Mouse (Mus musculus) midbrain, embryonic 13.5 days (tissue): ENCODE measurements around the gene Ptov1. TPM values are rescaled to one million over a fixed set of nuclear protein-coding genes. Genes with fewer than 3 reads are reported as not detected.
A peak's percentile ranks its signal among the peaks of the same experiment; 100 is the strongest.
"Not testable (repeated sequence)": the region's sequence is repeated elsewhere in the genome, so short reads cannot be mapped to it uniquely, and the experiment has no call there.

Experiments
- ATAC-seq: fragments of 200-750 bp; cut with Nextera tagmentation; 2 replicates; pipeline ENCODE4 v1.8.0; 2017; ENCODE audit warnings: mild to moderate bottlenecking, moderate TSS enrichment, moderate library complexity
- H3K27ac ChIP-seq: fragments of 300-500 bp; sonication (generic); 2 replicates; pipeline ENCODE4 v1.5.1; 2015; ENCODE audit warnings: inconsistent platforms, mild to moderate bottlenecking, moderate library complexity
- H3K27me3 ChIP-seq: fragments of 300-500 bp; sonication (generic); 2 replicates; pipeline ENCODE4 v1.6.1; 2015; ENCODE audit warnings: mild to moderate bottlenecking, inconsistent platforms
- H3K36me3 ChIP-seq: fragments of 300-500 bp; sonication (generic); 2 replicates; pipeline ENCODE4 v1.6.1; 2015; ENCODE audit warnings: mild to moderate bottlenecking, inconsistent platforms
- H3K4me1 ChIP-seq: fragments of 300-500 bp; sonication (generic); replicated peaks from 2 replicates; pipeline ENCODE4 v1.6.1; 2015; ENCODE audit warnings: inconsistent platforms
- H3K4me2 ChIP-seq: fragments of 300-500 bp; sonication (generic); replicated peaks from 2 replicates; pipeline ENCODE4 v1.6.1; 2015; ENCODE audit warnings: moderate library complexity, mild to moderate bottlenecking, inconsistent platforms
- H3K4me3 ChIP-seq: fragments of 300-500 bp; sonication (generic); replicated peaks from 2 replicates; pipeline ENCODE4 v1.5.1; 2015; ENCODE audit warnings: mild to moderate bottlenecking, inconsistent platforms
- H3K9ac ChIP-seq: fragments of 300-500 bp; sonication (generic); replicated peaks from 2 replicates; pipeline ENCODE4 v1.6.1; 2015; ENCODE audit warnings: mild to moderate bottlenecking, inconsistent platforms
- H3K9me3 ChIP-seq: fragments of 300-500 bp; sonication (generic); 2 replicates; pipeline ENCODE4 v1.6.1; 2016; ENCODE audit warnings: mild to moderate bottlenecking, inconsistent platforms
- WGBS: fragments of 180-500 bp; shearing (Covaris S2); methylation state at CpG from one replicate; pipeline ENCODE4 v1.1.7; 2015; 5-methylcytosine and 5-hydroxymethylcytosine counted together
- polyA plus RNA-seq: library from polyadenylated mRNA; unstranded; fragments of >200 nt; fragmentation: Nextera tagmentation; extraction: Ambion mirVana; gene quantifications from 2 replicates; pipeline ENCODE4 v1.2.1, GENCODE M21; 2015

Gene Ptov1
- polyA plus RNA-seq, 1 experiment from 2014 or later = 584 TPM

GRCm38 (mm10) chr7:44884637-44885036 is 15.0 kb upstream of the Ptov1 start:
- no peak for ATAC-seq
- H3K4me2 ChIP-seq = no peak overlapping the region
- H3K9me3 ChIP-seq = no peaks in the 10 kb centered on the region
- no peak overlapping the region for H3K4me3 ChIP-seq
- no peak overlapping the region for H3K9ac ChIP-seq
- 99% methylated on average over 5 of the region's 5 CpGs for WGBS
- no peaks in the 10 kb centered on the region for H3K27me3 ChIP-seq
- peaks cover 89% of the 10 kb centered on the region for H3K36me3 ChIP-seq
- peaks cover 21% of the 10 kb centered on the region for H3K4me1 ChIP-seq
- no peak overlapping the region for H3K27ac ChIP-seq

- Histone ChIP-seq H3K36me3 (peaks cover 91% of the 10 kb centered on the region), H3K9me3 (no peaks in the 10 kb centered on the region), H3K9ac (no peak overlapping the region), H3K27ac (no peak overlapping the region), H3K4me2 (no peak overlapping the region), H3K4me3 (no peak overlapping the region), H3K4me1 (0 out of 2 replicates have a peak, but pooled peaks cover 5% of the 10 kb centered on the region), H3K27me3 (no peaks in the 10 kb centered on the region)
- 94% methylated on average over 3 of the region's 3 CpGs for WGBS
- ATAC-seq = no peak
Observed at GRCm38 (mm10) chr7:44883036-44883435, 13.4 kb upstream of the Ptov1 start.

GRCm38 (mm10) chr7:44877833-44878232 is 8.2 kb upstream of the Ptov1 start:
- Histone ChIP-seq H3K9ac (no peak overlapping the region), H3K27me3 (no peaks in the 10 kb centered on the region), H3K27ac (no peak overlapping the region), H3K4me3 (no peak overlapping the region), H3K9me3 (no peaks in the 10 kb centered on the region), H3K36me3 (peaks cover 75% of the 10 kb centered on the region), H3K4me2 (no peak overlapping the region), H3K4me1 (no peaks in the 10 kb centered on the region)
- 90% methylated on average over 14 of the region's 14 CpGs for WGBS
- ATAC-seq = no peak

- H3K9me3 ChIP-seq, ATAC-seq, H3K27ac ChIP-seq, H3K9ac ChIP-seq, H3K4me3 ChIP-seq, H3K27me3 ChIP-seq, H3K4me2 ChIP-seq: not testable (repeated sequence)
- 86% methylated on average over 2 of the region's 2 CpGs for WGBS
- Histone ChIP-seq H3K4me1 (peaks cover 30% of the 10 kb centered on the region), H3K36me3 (peaks cover 17% of the 10 kb centered on the region)
Observed at GRCm38 (mm10) chr7:44871774-44872173, 2.2 kb upstream of the Ptov1 start.

- Histone ChIP-seq H3K27me3 (no peaks in the 10 kb centered on the region), H3K27ac (no peak overlapping the region), H3K4me1 (peaks cover 36% of the 10 kb centered on the region), H3K36me3 (peaks cover 17% of the 10 kb centered on the region), H3K9me3 (no peaks in the 10 kb centered on the region), H3K9ac (no peak overlapping the region), H3K4me2 (no peak overlapping the region), H3K4me3 (no peak overlapping the region)
- ATAC-seq = no peak
- WGBS = 29% methylated on average over 1 of the region's 1 CpGs
Observed at GRCm38 (mm10) chr7:44871181-44871580, 1.6 kb upstream of the Ptov1 start.

- H3K9ac ChIP-seq = peak overlapping the region; percentile 62
- WGBS = 84% methylated on average over 6 of the region's 6 CpGs
- no peaks in the 10 kb centered on the region for H3K9me3 ChIP-seq
- peaks cover 41% of the 10 kb centered on the region for H3K4me1 ChIP-seq
- no peaks in the 10 kb centered on the region for H3K27me3 ChIP-seq
- peaks cover 17% of the 10 kb centered on the region for H3K36me3 ChIP-seq
- peak overlapping the region; percentile 100 for H3K27ac ChIP-seq
- peak overlapping the region; percentile 85 for H3K4me3 ChIP-seq
- no peak for ATAC-seq
- peak overlapping the region; percentile 96 for H3K4me2 ChIP-seq
Observed at GRCm38 (mm10) chr7:44870614-44871013, 1.0 kb upstream of the Ptov1 start.

GRCm38 (mm10) chr7:44868919-44869696 is 480 bp downstream of the Ptov1 start:
- H3K27ac ChIP-seq = peak overlapping the region; percentile 100
- WGBS = 1% methylated on average over 74 of the region's 108 CpGs
- no peaks in the 10 kb centered on the region for H3K9me3 ChIP-seq
- peak overlapping the region; percentile 85 for H3K4me3 ChIP-seq
- peak; percentile 13 for ATAC-seq
- H3K36me3 ChIP-seq = peaks cover 29% of the 10 kb centered on the region
- H3K27me3 ChIP-seq = no peaks in the 10 kb centered on the region
- H3K4me2 ChIP-seq = peak overlapping the region; percentile 96
- peaks cover 55% of the 10 kb centered on the region for H3K4me1 ChIP-seq
- H3K9ac ChIP-seq = peak overlapping the region; percentile 99

- WGBS = 6% methylated on average over 16 of the region's 16 CpGs
- H3K9ac ChIP-seq = peak overlapping the region; percentile 99
- H3K4me2 ChIP-seq = peak overlapping the region; percentile 96
- H3K27ac ChIP-seq = peak overlapping the region; percentile 100
- peak overlapping the region; percentile 85 for H3K4me3 ChIP-seq
- no peak for ATAC-seq
- H3K4me1 ChIP-seq = peaks cover 55% of the 10 kb centered on the region
- H3K9me3 ChIP-seq = no peaks in the 10 kb centered on the region
- H3K27me3 ChIP-seq = no peaks in the 10 kb centered on the region
- peaks cover 36% of the 10 kb centered on the region for H3K36me3 ChIP-seq
Observed at GRCm38 (mm10) chr7:44868465-44868864, 1.1 kb downstream of the Ptov1 start.

- H3K27me3 ChIP-seq = no peaks in the 10 kb centered on the region
- peaks cover 42% of the 10 kb centered on the region for H3K36me3 ChIP-seq
- 43% methylated on average over 9 of the region's 9 CpGs for WGBS
- H3K9me3 ChIP-seq = no peaks in the 10 kb centered on the region
- peak overlapping the region; percentile 96 for H3K4me2 ChIP-seq
- peaks cover 55% of the 10 kb centered on the region for H3K4me1 ChIP-seq
- no peak for ATAC-seq
- no peak overlapping the region for H3K27ac ChIP-seq
- H3K9ac ChIP-seq = peak overlapping the region; percentile 99
- peak overlapping the region; percentile 85 for H3K4me3 ChIP-seq
Observed at GRCm38 (mm10) chr7:44867802-44868201, 1.8 kb downstream of the Ptov1 start.

- no peaks in the 10 kb centered on the region for H3K27me3 ChIP-seq
- no peak for ATAC-seq
- H3K9ac ChIP-seq = peak overlapping the region; percentile 99
- H3K4me3 ChIP-seq = peak overlapping the region; percentile 85
- peaks cover 55% of the 10 kb centered on the region for H3K4me1 ChIP-seq
- H3K36me3 ChIP-seq = peaks cover 49% of the 10 kb centered on the region
- H3K9me3 ChIP-seq = no peaks in the 10 kb centered on the region
- peak overlapping the region; percentile 96 for H3K4me2 ChIP-seq
- WGBS = 76% methylated on average over 19 of the region's 19 CpGs
- H3K27ac ChIP-seq = 0 out of 2 replicates have a peak overlapping the region, but pooled peaks have one; percentile 25
Observed at GRCm38 (mm10) chr7:44867010-44867702, 2.4 kb downstream of the Ptov1 start.

- Histone ChIP-seq H3K4me2 (peak overlapping the region; percentile 96), H3K4me3 (peak overlapping the region; percentile 85), H3K27ac (peak overlapping the region; percentile 25), H3K4me1 (peaks cover 57% of the 10 kb centered on the region), H3K9ac (peak overlapping the region; percentile 99), H3K9me3 (no peaks in the 10 kb centered on the region), H3K27me3 (no peaks in the 10 kb centered on the region), H3K36me3 (peaks cover 56% of the 10 kb centered on the region)
- no peak for ATAC-seq
- WGBS = 62% methylated on average over 15 of the region's 15 CpGs
Observed at GRCm38 (mm10) chr7:44866276-44867009, 3.1 kb downstream of the Ptov1 start.
